Mouse (Mus musculus) heart, postnatal 0 days (tissue): Measurements from ENCODE around the gene Arl4a. TPM values are rescaled to one million over a fixed set of nuclear protein-coding genes. Genes with fewer than 3 reads are reported as not detected.

ENCODE experiments used
- ATAC-seq: fragments of 200-750 bp; cut with Nextera tagmentation; 2 replicates; pipeline ENCODE4 v1.8.0; 2017; ENCODE audit warnings: low read depth, moderate number of reproducible peaks, moderate library complexity; ENCODE audit not compliant: insufficient read depth
- DNase-seq: peaks from one replicate; pipeline ENCODE4 v3.0.0-alpha.2; 2016; ENCODE audit warnings: low spot score
- H3K27ac ChIP-seq: fragments of 300-500 bp; sonication (generic); 2 replicates; pipeline ENCODE4 v1.5.1; 2014; ENCODE audit warnings: low read depth, mild to moderate bottlenecking
- H3K27me3 ChIP-seq: fragments of 300-500 bp; sonication (generic); 2 replicates; pipeline ENCODE4 v1.6.1; 2014; ENCODE audit warnings: low read length, mixed read lengths; ENCODE audit not compliant: control insufficient read depth, insufficient read depth
- H3K36me3 ChIP-seq: fragments of 300-500 bp; sonication (generic); replicated peaks from 2 replicates; pipeline ENCODE4 v1.6.1; 2014; ENCODE audit warnings: low read length, mixed read lengths; ENCODE audit not compliant: control insufficient read depth, insufficient read depth
- H3K4me1 ChIP-seq: fragments of 300-500 bp; sonication (generic); 2 replicates; pipeline ENCODE4 v1.6.1; 2014; ENCODE audit warnings: antibody characterized with exemption; ENCODE audit not compliant: control insufficient read depth, insufficient read depth
- H3K4me2 ChIP-seq: fragments of 300-500 bp; sonication (generic); 2 replicates; pipeline ENCODE4 v1.6.1; 2014; ENCODE audit warnings: low read depth, mild to moderate bottlenecking, low read length, moderate library complexity
- H3K4me3 ChIP-seq: fragments of 300-500 bp; sonication (generic); 2 replicates; pipeline ENCODE4 v1.5.1; 2014; ENCODE audit warnings: low read depth, low read length
- H3K9ac ChIP-seq: fragments of 300-500 bp; sonication (generic); replicated peaks from 2 replicates; pipeline ENCODE4 v1.6.1; 2014; ENCODE audit warnings: low read depth, low read length, mixed read lengths
- H3K9me3 ChIP-seq: fragments of 300-500 bp; sonication (generic); replicated peaks from 2 replicates; pipeline ENCODE4 v1.6.1; 2016; ENCODE audit warnings: low read length; ENCODE audit not compliant: control insufficient read depth
- CTCF ChIP-seq: IDR thresholded peaks from 2 replicates; pipeline ENCODE4 v1.5.1; 2016; ENCODE audit warnings: antibody characterized with exemption, control low read depth, low read depth
- EP300 ChIP-seq: IDR thresholded peaks from 2 replicates; pipeline ENCODE4 v1.6.1; 2016; ENCODE audit warnings: antibody characterized with exemption, low read depth
- WGBS: fragments of 180-500 bp; shearing (Covaris S2); extraction: QIAGEN DNeasy Blood & Tissue Kit; methylation state at CpG from one replicate; pipeline ENCODE4 v1.1.7; 2014; 5-methylcytosine and 5-hydroxymethylcytosine counted together
- polyA plus RNA-seq: library from polyadenylated mRNA; unstranded; fragments of >200 nt; fragmentation: Nextera tagmentation; extraction: Ambion mirVana; gene quantifications from 2 replicates; pipeline ENCODE4 v1.2.1, GENCODE M21; 2015
- total RNA-seq: library from RNA; depleted of rRNA; stranded (reverse); fragments of >200 nt; gene quantifications from 2 replicates; pipeline ENCODE4 v1.2.3, GENCODE M21; 2014; ENCODE audit warnings: low replicate concordance

Arl4a gene
- total and polyA plus RNA-seq, 2 experiments from 2014 or later, result 5.9 to 33.7 TPM

DNA sequence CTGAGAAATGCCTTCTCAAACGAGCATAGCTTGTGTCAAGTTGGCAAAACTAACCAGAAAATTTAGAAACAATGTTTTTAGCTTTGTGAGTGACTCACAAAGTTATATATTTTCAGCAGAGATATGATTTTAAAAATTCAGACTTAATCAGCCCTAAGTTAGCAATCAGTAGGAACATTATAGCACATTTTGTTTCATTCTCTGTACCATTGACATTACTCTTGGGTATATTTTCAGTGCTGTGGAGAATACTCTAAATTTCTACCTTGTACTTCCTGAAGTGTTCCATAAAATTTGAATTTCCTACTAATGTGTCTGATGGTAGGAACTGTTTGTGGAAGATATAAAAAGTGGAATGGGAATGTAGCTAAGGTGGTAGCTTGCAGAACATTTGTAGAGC is 9.2 kb upstream of the Arl4a start:
- no peak overlapping the region for H3K27ac ChIP-seq
- H3K27me3 ChIP-seq, result no peaks in the 10 kb centered on the region
- H3K4me1 ChIP-seq, result no peaks in the 10 kb centered on the region
- no peak overlapping the region for H3K4me2 ChIP-seq
- no peak overlapping the region for H3K9ac ChIP-seq
- 47% methylated on average over 1 of the region's 1 CpGs for WGBS
- DNase-seq (no peak), ATAC-seq (no peak)
- H3K9me3 ChIP-seq, result no peaks in the 10 kb centered on the region
- no peak overlapping the region for H3K4me3 ChIP-seq
- TF ChIP-seq EP300, result no peak
- no peak for TF ChIP-seq CTCF
- no peaks in the 10 kb centered on the region for H3K36me3 ChIP-seq

DNA sequence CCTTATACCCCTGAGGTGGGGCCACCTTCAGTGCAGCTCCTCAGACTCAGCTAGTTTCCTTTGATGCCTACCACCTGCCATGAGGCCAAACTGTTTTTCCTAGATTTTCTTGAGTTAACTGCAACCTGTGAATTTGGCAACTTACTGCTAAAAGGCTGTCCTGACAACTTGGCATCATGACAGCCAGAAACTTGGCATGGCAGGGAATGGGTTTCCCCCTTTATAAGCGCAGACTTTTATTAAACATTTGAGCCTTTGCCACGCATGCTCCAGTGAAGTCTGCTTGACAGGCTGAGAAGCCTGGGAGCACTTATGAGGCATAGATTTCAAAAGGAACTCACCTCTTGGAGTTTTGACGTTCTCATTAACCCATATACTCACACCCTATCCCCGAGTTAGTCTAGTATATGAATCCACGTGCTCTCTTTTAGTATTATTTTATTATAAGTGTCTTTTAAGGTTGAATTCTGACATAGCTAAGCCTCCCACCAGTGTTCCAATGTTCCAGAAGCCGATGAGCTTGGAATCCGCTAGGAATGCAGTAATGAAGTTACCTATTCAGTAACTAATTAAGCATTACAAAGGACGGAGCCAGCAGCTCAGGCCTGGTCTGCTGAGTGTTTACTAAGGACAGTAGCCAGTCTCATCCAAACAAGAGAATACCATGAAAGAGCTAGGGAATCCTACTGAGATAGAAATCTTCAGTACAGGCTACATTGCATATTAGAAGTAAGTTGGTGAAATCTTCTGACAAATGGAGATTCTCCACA is 6.2 kb upstream of the Arl4a start:
- H3K36me3 ChIP-seq, result no peaks in the 10 kb centered on the region
- H3K4me1 ChIP-seq, result no peaks in the 10 kb centered on the region
- H3K4me2 ChIP-seq, result no peak overlapping the region
- DNase-seq (no peak), ATAC-seq (no peak)
- H3K27ac ChIP-seq, result no peak overlapping the region
- H3K9ac ChIP-seq, result no peak overlapping the region
- no peaks in the 10 kb centered on the region for H3K27me3 ChIP-seq
- 83% methylated on average over 8 of the region's 8 CpGs for WGBS
- H3K9me3 ChIP-seq, result no peaks in the 10 kb centered on the region
- H3K4me3 ChIP-seq, result no peak overlapping the region
- TF ChIP-seq CTCF, result no peak
- no peak for TF ChIP-seq EP300

DNA sequence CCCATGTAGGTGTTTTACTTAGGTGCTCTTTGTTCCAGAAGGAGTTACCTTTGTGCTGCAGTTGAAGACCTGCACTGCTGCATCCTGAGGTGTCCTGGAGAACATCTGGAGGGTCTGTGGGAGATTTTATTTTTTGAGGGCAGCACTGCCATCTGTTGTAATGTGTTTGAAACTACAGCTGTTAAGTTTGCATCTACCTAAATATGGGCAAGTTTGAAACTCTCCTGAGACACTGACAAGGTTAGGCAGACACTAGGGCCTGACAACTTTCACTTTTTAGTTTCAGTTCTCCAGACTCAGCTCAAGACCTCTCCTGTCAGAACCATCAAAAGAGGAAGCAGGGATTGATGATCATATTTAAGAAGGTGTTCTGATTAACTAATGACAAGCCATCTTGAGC is 2.2 kb upstream of the Arl4a start:
- Histone ChIP-seq H3K9ac (no peak overlapping the region), H3K4me2 (no peak overlapping the region), H3K4me3 (no peak overlapping the region), H3K27me3 (no peaks in the 10 kb centered on the region), H3K36me3 (no peaks in the 10 kb centered on the region), H3K9me3 (no peaks in the 10 kb centered on the region), H3K4me1 (peaks cover 12% of the 10 kb centered on the region; the same call in 1 of the 2 replicates), H3K27ac (no peak overlapping the region)
- ATAC-seq (no peak), DNase-seq (peak; percentile 46)
- TF ChIP-seq EP300 (no peak), CTCF (peak; percentile 61)

DNA sequence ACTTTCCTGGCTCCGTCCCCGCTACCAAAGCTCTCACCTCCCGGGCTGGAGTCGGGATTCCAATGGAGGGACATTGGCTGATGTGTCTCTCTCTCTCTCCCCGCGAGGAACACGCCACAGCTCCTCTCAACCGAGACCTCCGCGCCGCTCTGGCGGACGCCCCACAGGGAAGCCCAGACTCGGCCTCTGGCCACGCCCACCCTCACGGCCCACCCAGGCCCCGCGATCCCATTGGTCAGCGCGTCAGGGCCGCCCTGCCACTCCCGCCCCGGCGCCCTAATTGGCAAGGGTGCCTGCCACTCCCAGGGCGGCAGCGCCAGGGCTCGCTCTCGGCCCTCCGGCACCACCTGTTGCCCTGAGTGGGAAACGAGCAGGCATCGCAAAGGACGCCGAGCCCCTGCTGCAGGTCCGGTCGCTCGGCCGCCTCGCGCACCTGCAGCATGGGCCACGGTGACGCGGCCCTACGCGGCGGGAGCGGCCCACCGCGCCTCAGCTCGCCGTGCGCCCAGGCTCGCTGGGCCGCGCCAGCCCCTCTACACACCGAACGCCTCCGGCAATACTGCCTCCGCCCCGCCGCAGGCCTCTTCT is 505 bp downstream of the Arl4a start:
- WGBS, result under 1% methylated on average over 55 of the region's 60 CpGs
- Histone ChIP-seq H3K36me3 (no peaks in the 10 kb centered on the region), H3K4me2 (peak overlapping the region; percentile 76), H3K9ac (peak overlapping the region; percentile 89), H3K4me3 (peak overlapping the region; percentile 95), H3K27ac (peak overlapping the region; percentile 97), H3K4me1 (peaks cover 12% of the 10 kb centered on the region; the same call in 1 of the 2 replicates), H3K9me3 (no peaks in the 10 kb centered on the region), H3K27me3 (no peaks in the 10 kb centered on the region)
- DNase-seq, result peak; percentile 95
- TF ChIP-seq EP300 (peak; percentile 19; the same call in 1 of the 2 replicates), CTCF (peak; percentile 69)
- peak; percentile 97 for ATAC-seq

DNA sequence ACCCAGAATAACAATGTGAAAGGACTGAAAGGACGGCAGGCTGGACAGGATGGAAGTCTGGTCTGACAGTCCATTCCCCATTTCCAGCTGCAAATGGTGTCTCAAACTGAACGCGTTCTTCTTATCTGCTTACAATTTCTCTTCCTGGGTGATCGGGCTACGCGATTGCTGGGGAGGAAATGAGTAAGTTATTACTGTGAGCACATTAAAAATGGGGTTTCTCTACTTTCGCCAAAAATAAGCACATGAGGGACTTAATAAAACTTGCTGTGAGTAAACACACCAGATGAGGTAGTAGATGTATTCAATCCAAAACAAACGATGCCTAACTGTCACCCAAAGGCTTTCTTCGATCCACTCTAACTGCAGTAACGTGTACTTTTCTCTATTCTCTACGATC is 1.2 kb downstream of the Arl4a start:
- H3K36me3 ChIP-seq, result no peaks in the 10 kb centered on the region
- H3K27me3 ChIP-seq, result no peaks in the 10 kb centered on the region
- H3K27ac ChIP-seq, result peak overlapping the region; percentile 97
- no peaks in the 10 kb centered on the region for H3K9me3 ChIP-seq
- H3K9ac ChIP-seq, result peak overlapping the region; percentile 71
- no peak for TF ChIP-seq EP300
- TF ChIP-seq CTCF, result no peak
- ATAC-seq, result no peak
- DNase-seq, result no peak
- peak overlapping the region; percentile 76 for H3K4me2 ChIP-seq
- 2% methylated on average over 11 of the region's 11 CpGs for WGBS
- H3K4me1 ChIP-seq, result peaks cover 12% of the 10 kb centered on the region; the same call in 1 of the 2 replicates
- H3K4me3 ChIP-seq, result peak overlapping the region; percentile 95
